Mouse (Mus musculus): ENCODE data around the gene Uqcc1. TPM values are rescaled to one million over a fixed set of nuclear protein-coding genes. Genes with fewer than 3 reads are reported as not detected.
"Not testable (repeated sequence)": the region's sequence is repeated elsewhere in the genome, so short reads cannot be mapped to it uniquely, and the experiment has no call there.

Gene Uqcc1
- polyA plus RNA-seq, 1 experiment, result 36.7 TPM

DNA sequence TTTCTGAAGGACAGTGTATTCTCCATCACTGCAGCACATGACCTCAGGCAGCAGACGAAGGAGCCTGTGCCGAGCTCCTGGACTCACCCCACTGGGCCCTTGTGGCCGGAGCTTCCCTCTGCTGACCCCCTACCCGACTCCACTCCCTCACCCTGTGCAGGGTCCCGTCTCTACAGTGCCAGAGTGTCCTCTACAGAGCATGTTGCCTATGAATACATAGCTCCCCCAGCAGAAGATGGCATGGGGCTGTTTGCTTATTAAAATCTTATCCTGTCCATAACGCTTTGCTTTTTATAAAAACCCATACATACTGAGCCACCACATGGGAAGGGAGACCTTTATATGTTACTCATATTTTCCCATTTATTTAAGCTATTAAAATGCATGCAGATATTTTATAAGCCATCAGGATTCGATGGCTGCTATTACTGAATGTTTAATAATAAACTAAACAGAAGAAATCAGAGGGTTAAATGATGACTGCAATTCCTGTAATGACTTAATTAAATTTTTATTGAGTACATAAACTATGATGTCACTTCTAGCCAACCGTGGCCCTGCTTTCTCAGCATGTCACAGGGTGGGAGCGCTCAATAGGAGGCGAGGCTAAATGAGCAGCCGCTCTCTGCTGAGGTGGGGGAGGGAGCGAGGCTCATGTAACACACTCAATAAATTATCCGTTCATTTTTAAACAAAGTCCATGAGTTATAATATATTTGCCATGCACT is 67.4 kb downstream of the Uqcc1 start:
- no peak for DNase-seq (ENCODE audit: low read depth)

GRCm38 (mm10) chr2:155861581-155861980 is 68.5 kb downstream of the Uqcc1 start:
- no peak for DNase-seq (ENCODE audit: low read depth)

- no peak for DNase-seq (ENCODE audit: low read depth)
Measured at GRCm38 (mm10) chr2:155860102-155860501, 70.0 kb downstream of the Uqcc1 start.

- DNase-seq (ENCODE audit: low read depth), result no peak
Measured at GRCm38 (mm10) chr2:155852536-155852935, 77.6 kb downstream of the Uqcc1 start.

DNA sequence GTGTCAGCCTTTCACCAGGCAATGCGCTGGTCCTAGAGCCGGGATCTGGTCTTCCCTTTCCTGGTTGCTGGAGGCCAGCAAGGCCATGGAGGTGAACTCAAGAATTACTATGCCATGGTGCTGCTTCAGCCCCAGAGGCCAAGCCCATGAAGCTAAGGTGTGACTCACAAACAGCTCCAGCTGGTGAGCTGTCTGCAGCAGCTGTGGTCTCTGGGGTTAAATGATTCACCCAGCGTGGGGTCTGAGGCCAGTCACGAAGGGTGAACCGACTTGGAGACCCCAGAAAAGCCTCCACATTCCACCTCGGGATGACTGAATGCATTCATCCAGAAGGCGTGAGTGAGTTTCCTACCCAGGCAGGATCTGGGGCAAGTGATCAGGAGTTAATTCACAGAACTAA is 80.0 kb downstream of the Uqcc1 start:
- no peak for DNase-seq (ENCODE audit: low read depth)

- DNase-seq (ENCODE audit: low read depth), result no peak
Measured at GRCm38 (mm10) chr2:155849464-155849863, 80.6 kb downstream of the Uqcc1 start.

DNA sequence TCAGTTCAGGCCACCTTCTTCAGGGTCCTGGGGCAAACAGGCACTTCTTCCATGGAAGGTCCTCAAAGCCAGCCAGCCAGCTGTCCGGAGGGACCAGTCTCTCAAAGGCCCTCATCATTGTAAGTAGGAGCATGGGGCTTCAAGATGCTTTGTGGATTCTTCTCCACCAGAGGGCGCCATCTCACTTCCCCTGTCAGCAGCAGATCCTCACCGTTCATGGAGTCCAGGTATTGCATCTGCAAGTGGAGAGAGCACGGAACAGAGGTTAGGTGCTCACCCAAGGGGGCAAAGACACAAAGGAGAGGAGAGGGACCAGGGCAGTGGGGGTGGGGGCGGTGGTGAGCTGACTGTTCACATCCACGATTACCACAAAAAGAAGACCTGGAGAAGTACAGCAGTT is 81.8 kb downstream of the Uqcc1 start:
- DNase-seq (ENCODE audit: low read depth), result no peak

- DNase-seq (ENCODE audit: low read depth), result no peak
Measured at GRCm38 (mm10) chr2:155846930-155847329, 83.2 kb downstream of the Uqcc1 start.

GRCm38 (mm10) chr2:155838961-155839360 is 91.1 kb downstream of the Uqcc1 start:
- DNase-seq (ENCODE audit: low read depth), result no peak

GRCm38 (mm10) chr2:155837961-155838360 is 92.1 kb downstream of the Uqcc1 start:
- no peak for DNase-seq (ENCODE audit: low read depth)

DNA sequence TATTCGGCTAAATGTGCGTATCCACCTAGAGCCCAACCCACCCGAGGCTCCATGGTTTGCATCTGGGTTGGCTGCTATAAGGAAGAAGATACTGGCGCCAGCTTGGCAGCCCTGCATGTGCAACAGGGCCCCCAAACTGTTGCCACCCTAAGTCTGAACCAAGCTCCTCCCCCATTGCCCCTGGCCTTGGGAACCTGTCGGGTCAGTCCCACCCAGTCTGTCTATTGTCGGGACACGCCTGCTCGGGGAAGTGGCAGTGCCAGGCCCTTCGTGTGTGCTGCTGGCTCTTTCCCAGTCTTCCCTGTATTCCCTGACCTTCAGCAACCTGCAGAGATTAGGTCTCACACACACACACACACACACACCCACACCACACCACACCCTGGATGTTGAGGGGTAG is 95.4 kb downstream of the Uqcc1 start, which contains the start of gene Fam83c:
TSS of gene Fam83c (minus strand) at position 123 of the 400 bp plus-strand sequence.
- no peak for DNase-seq (ENCODE audit: low read depth)

- DNase-seq (ENCODE audit: low read depth), result not testable (repeated sequence)
Measured at GRCm38 (mm10) chr2:155832087-155832486, 98.0 kb downstream of the Uqcc1 start.

GRCm38 (mm10) chr2:155831302-155831701 is 98.8 kb downstream of the Uqcc1 start:
- no peak for DNase-seq (ENCODE audit: low read depth)

- no peak for DNase-seq (ENCODE audit: low read depth)
Measured at GRCm38 (mm10) chr2:155830841-155831240, 99.3 kb downstream of the Uqcc1 start.

DNA sequence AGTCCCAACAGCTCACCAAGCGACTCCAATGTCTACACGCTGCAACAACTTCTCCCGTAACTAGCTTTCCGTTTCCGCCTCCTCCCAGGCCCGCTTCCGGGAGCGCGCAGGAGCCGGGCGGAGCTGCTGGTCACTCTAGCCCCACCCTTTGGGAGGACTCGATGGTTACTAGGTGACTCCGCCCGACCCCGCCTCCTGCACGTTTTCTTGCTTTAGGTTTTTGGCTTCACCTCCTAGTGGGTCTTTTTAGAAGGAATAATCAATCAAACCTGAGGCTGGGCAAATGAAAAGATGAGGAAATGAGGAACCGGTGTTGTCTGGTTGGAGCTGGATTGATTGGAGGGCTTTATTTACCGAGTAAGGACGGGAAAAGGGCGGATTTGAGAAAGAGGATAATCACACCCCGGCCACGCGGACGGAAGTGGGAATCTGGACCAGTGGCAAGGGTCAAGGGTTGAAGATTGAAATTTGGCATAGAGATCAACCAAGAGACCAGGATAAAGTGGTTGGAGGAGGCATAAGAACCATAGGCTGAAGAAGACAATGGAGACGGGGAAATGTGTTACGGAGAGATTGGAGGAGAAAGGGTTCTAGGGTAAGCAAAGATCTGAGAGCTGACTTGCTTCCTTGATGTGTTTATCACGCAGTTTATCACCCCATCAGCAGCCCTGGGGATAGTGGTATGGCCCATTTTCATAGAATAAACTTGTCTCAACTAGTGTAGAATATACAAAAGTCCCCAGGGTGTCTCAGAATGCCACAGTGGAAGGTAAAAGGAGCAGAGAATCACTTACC is 103.3 kb downstream of the Uqcc1 start, which contains the start of gene Eif6:
TSS of gene Eif6 (minus strand) at position 296 of the 795 bp plus-strand sequence.
- DNase-seq (ENCODE audit: low read depth), result no peak

GRCm38 (mm10) chr2:155825904-155826629 is 104.0 kb downstream of the Uqcc1 start:
- DNase-seq (ENCODE audit: low read depth), result no peak

GRCm38 (mm10) chr2:155823722-155824121 is 106.4 kb downstream of the Uqcc1 start:
- DNase-seq (ENCODE audit: low read depth), result no peak

DNA sequence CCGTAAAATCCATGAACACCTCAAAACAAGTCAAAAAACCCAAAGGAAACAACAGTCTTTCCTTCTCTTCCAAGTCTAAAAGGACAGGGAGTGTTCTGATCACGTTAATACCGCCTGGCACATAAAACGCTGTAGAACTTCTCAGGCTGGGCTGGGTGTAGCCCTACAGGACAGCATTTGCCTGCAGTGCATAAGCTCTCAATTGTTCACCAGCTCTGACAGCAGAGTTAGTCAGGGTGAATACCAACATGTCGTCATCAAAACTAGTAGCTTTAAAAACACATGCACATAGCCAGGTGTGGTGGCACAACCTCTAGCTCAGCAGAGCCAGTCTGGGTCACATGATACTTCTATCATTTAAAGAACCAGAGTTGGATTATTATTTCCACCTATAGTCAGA is 109.3 kb downstream of the Uqcc1 start:
- no peak for DNase-seq (ENCODE audit: low read depth)

DNA sequence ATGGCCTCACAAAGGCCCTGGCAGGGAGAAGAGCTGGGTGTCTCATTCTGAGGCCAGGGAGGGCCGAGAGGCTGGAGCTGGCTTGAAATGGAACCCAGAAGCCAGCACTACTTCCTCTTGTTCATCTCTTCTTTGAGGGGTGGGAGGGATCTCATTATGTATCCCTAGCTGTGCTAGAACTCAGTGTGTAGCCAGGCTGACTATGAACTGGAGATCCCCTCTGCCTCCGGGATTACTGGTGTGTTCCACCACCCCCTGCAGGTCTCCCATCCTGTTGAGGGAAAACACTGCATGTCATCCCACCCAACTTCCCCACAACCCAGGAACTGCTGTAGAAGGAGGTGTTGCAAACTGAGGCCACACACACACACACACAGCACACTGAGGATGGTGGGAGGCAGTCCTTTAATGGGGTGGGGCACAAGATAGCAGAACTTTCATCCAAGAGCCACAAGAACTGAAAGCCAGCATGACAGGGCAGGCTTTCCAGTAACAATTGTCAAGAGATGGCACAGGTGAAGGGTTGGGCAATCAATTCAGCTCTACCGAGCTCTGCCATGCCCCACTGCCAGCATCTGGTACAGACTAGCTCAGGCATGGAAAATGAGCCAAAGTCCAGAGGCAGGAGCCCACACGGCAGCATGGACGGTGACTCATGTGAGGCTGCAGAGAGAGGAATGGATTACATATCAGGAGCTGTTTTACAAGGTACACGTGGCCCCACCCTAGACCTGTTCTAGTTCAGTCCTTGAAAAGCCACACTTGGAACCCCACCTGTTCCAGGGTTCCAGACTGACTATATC is 110.5 kb downstream of the Uqcc1 start:
- peak; percentile 90 for DNase-seq (ENCODE audit: low read depth)

DNA sequence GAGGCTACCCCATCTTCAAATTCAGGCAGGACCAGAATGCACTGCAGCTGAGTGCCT is 110.9 kb downstream of the Uqcc1 start, which contains the start of gene BC029722:
TSS of gene BC029722 (minus strand) at position 35 of the 57 bp plus-strand sequence.
- no peak for DNase-seq (ENCODE audit: low read depth)

- DNase-seq (ENCODE audit: low read depth), result peak; percentile 66
Measured at GRCm38 (mm10) chr2:155818596-155819391, 111.3 kb downstream of the Uqcc1 start.
